8 mouse cellular contexts compared by ENCODE assay signal in genomic region chr10:125785448-125786196, GRCm38 (mm10).
DNase-seq lines count a peak whose midpoint lies in the region; ATAC-seq lines count a peak whose summit lies in the region.

No protein-coding gene starts in this region.

- peak; percentile 31; the same call in 1 of the 2 replicates for ATAC-seq in common myeloid progenitor, adult 5-6 weeks (replicated peaks; ENCODE audit: low read depth, poor library complexity, severe bottlenecking)
- ATAC-seq in hindbrain, embryonic 11.5 days (ENCODE audit: low FRiP score): peak; percentile 42
- no peak for ATAC-seq in granulocyte monocyte progenitor cell, adult 5-6 weeks (replicated peaks; ENCODE audit: poor library complexity, severe bottlenecking)

- H3K27ac ChIP-seq in hindbrain, embryonic 11.5 days (ENCODE audit: low read depth, low read length): no peak overlapping the region

- no peak overlapping the region for H3K4me2 ChIP-seq in hindbrain, embryonic 11.5 days (replicated peaks; ENCODE audit: low read depth, low read length)

- peak; percentile 9 for DNase-seq in gastrocnemius, postnatal 14 days
- no peak for DNase-seq in gastrocnemius, adult 18-20 months (ENCODE audit: low spot score)
- peak; percentile 41 for DNase-seq in hindbrain, embryonic 11.5 days (ENCODE audit: low spot score)
- DNase-seq in frontal cortex, postnatal 14 days (ENCODE audit: low spot score in 2 of 2): no peak
- no peak for DNase-seq in right cerebral cortex, postnatal 14 days

- H3K27me3 ChIP-seq in hindbrain, embryonic 11.5 days (ENCODE audit: control insufficient read depth, insufficient read depth, low read length): no peaks in the 10 kb centered on the region
- H3K27me3 ChIP-seq in megakaryocyte, embryonic 14.5 days (replicated peaks): no peaks in the 10 kb centered on the region

- H3K9me3 ChIP-seq in hindbrain, embryonic 11.5 days (ENCODE audit: control insufficient read depth, low read length): no peaks in the 10 kb centered on the region
- H3K9me3 ChIP-seq in megakaryocyte, embryonic 14.5 days: peaks cover 28% of the 10 kb centered on the region

- no peaks in the 10 kb centered on the region for H3K36me3 ChIP-seq in hindbrain, embryonic 11.5 days (ENCODE audit: control insufficient read depth, insufficient read depth, low read length)
- no peaks in the 10 kb centered on the region for H3K36me3 ChIP-seq in megakaryocyte, embryonic 14.5 days (replicated peaks; ENCODE audit: low read length)

- no peak overlapping the region for H3K4me3 ChIP-seq in hindbrain, embryonic 11.5 days (ENCODE audit: low read depth, low read length)
- peak overlapping the region; percentile 71 for H3K4me3 ChIP-seq in megakaryocyte, embryonic 14.5 days (replicated peaks)

- intact Hi-C loops in gastrocnemius, postnatal 14 days (cut with DNase I; ENCODE audit: low total_unique reads): loop anchor here (10.0 kb wide), 2 partner anchors 209 to 749 kb away; no protein-coding TSS in a partner anchor

- peaks cover 9% of the 10 kb centered on the region for H3K4me1 ChIP-seq in hindbrain, embryonic 11.5 days (replicated peaks; ENCODE audit: control insufficient read depth, insufficient read depth, low read length)
- H3K4me1 ChIP-seq in megakaryocyte, embryonic 14.5 days: no peaks in the 10 kb centered on the region; the same call in 1 of the 2 replicates

- WGBS in hindbrain, embryonic 11.5 days: 18% methylated on average over 16 of the region's 16 CpGs

- no peak overlapping the region for H3K9ac ChIP-seq in hindbrain, embryonic 11.5 days (ENCODE audit: low read depth, low read length)

Comparison
In these comparisons a context has a peak if more than half of its experiments do, and no peak if none do; other contexts are left out.
1. DNase-seq: peak in gastrocnemius, postnatal 14 days (single experiment) and hindbrain, embryonic 11.5 days (single experiment); none in gastrocnemius, adult 18-20 months (single experiment), frontal cortex, postnatal 14 days (0 of 2) and right cerebral cortex, postnatal 14 days (single experiment).